Mouse (Mus musculus) Patski (cell line): Measurements from ENCODE around the gene E2f6. TPM values are rescaled to one million over a fixed set of nuclear protein-coding genes. Genes with fewer than 3 reads are reported as not detected.

ENCODE experiments used
- ATAC-seq: fragments of 100-300 bp; one replicate; pipeline ENCODE4 v1.8.0; 2021
- CTCF ChIA-PET: fragments of 350-600 bp; sonication (Branson Sonifier 250); formaldehyde crosslinking; loops from one replicate; lab custom pipeline; 2022; ENCODE audit warnings: inconsistent platforms; lab: Charles Lee
- POLR2A ChIA-PET: fragments of 350-600 bp; sonication (Branson Sonifier 250); formaldehyde crosslinking; loops from one replicate; lab custom pipeline; 2022; ENCODE audit warnings: antibody characterized with exemption, inconsistent platforms; lab: Charles Lee
- DNase-seq: peaks from one replicate; pipeline ENCODE4 v3.0.0-alpha.2; 2011; ENCODE audit warnings: low read depth, low spot score
- H3K27me3 ChIP-seq: fragments of 371-371 bp; one replicate; pipeline ENCODE4 v1.5.1; 2021
- CTCF ChIP-seq: fragments of 100-300 bp; IDR thresholded peaks from one replicate; pipeline ENCODE4 v1.5.1; 2021
- in situ Hi-C: fragments of 300-500 bp; cut with MboI; formaldehyde crosslinking; loops from 3 replicates; pipeline ENCODE4 v1.11.1; 2018; ENCODE audit warnings: low pct_unique_long_range_greater_than_20kb, mixed read lengths
- polyA plus RNA-seq: library from polyadenylated mRNA; unstranded; gene quantifications from one replicate; pipeline ENCODE4 v1.2.3, GENCODE M21; 2021

Gene E2f6
- polyA plus RNA-seq, 1 experiment from 2014 or later, result 35.3 TPM

DNA sequence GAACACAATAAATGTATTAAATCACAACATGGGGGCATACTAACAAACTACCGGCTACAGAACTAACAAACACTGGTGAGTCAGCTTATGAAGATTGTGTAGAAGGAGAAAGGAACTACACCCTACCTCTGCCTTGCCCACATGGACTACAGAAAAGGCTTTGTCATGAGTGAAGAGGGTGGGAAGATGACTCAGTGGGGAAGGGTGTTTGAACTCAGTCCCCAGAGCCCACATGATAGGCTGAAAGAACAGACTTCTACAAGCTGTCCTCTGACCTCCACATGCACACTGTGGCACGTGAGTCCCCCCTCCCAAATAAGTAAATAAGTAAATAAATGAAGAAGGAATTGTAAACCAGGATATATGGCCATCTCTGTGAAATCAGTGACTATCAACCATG is 31.6 kb upstream of the E2f6 start:
- in situ Hi-C loops, result no loop called here
- ChIA-PET CTCF (no interaction called here), POLR2A (no interaction called here)
- TF ChIP-seq CTCF, result no peak
- ATAC-seq, result no peak
- no peaks in the 10 kb centered on the region for H3K27me3 ChIP-seq
- no peak for DNase-seq

DNA sequence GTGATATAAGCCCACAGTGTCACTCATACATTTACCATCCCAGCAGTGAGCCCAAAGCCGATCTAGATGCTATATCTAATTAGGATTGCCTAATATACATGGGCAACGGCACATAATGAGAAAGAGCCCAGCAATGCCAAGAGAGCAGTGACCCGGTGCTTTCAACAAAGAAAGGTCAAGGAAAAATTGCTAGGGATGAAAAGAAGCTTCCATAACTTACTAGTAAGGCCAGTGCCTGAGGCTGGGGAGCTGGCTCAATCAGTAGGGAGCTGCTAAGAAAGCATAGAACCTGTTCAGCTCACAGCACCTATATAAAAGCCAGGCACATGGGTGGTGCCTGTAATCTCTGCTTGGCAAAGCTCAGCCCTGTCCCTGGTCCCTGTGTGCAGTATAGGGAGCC is 30.4 kb upstream of the E2f6 start:
- no peak for TF ChIP-seq CTCF
- in situ Hi-C loops, result no loop called here

DNA sequence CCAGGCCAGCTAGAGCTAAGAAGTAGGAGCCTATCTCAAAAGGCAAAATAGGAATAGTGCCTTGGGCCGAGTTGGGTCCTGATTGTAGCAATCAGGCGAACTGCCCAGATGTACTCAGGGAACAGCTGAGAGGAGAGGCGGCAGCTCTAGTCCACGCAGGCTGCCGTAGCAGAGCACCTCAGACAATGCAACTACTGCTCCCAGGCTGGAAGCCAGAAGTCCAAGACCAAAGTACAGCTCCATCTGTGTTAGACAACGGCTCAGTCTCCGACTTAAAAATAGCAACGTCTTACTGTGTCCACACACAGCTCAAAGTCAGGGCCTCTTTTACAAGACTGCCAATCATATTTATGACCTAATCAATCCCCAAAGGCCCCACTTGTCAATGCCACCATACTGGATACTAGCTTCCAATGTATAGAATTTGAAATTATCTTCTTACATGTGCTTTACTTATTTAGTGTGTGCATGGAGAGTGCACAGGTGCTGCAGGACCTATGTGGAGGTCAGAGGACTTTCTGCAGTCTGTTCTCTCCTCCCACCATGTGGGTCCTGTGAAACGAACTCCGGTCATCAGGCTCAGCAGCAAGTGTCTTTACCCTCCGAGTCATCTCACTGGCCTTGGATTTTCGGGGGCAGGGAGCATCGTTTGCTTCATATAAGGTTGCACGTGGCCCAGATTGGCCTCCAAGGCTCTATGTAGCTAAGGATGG is 29.6 kb upstream of the E2f6 start:
- H3K27me3 ChIP-seq, result no peaks in the 10 kb centered on the region
- ATAC-seq (no peak), DNase-seq (no peak)
- CTCF ChIA-PET, result interaction anchor here (1.9 kb wide), 1 partner anchor 62 kb away, joined by 4 read pairs; no protein-coding TSS in a partner anchor
- no peak for TF ChIP-seq CTCF
- in situ Hi-C loops, result no loop called here
- POLR2A ChIA-PET, result no interaction called here

More for the DNA sequence above, 30.4 kb upstream of the E2f6 start:
- no peaks in the 10 kb centered on the region for H3K27me3 ChIP-seq
- DNase-seq (no peak), ATAC-seq (no peak)
- ChIA-PET POLR2A (no interaction called here), CTCF (interaction anchor here (0.9 kb wide), 1 partner anchor 15 kb away, joined by 3 read pairs; no protein-coding TSS in a partner anchor)

DNA sequence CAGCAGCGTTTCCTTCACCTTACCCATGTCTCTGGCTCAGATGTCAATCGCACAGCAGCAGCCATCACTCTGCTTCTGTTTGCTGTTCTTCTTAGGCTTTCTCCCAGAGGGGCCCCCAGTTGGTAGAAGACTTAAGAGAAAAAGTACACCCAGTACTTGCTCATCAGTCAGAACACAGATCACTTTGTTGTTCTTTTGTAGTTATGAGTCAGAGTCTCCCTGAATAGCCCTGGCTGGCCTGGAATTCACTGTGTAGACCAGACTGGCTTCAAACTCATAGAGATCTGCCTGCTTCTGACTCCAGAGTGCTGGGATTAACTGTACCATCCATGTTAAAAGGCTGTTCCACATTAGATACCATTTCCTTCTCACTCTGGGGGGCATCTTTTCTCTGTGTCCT is 22.2 kb upstream of the E2f6 start:
- ATAC-seq, result no peak
- ChIA-PET CTCF (no interaction called here), POLR2A (no interaction called here)
- no peak for DNase-seq
- no peak for TF ChIP-seq CTCF
- H3K27me3 ChIP-seq, result no peaks in the 10 kb centered on the region
- in situ Hi-C loops, result no loop called here

DNA sequence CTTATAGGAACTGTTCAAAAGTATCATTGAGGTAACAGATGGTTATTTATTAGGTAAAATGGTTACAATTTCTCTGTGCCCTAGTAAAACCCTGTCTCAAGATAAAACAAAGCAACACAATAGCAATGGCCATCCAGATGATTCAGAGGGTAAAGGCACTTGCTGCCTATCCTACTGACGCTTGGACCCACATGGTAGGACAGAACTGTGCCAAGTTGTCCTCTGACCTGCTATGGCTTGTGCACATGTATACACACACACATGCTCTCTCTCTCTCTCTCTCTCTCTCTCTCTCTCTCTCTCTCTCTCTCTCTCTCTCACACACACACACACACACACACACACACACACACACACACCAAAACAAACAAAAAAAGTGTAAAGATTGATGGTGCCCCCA is 21.6 kb upstream of the E2f6 start:
- ATAC-seq (no peak), DNase-seq (no peak)
- ChIA-PET CTCF (no interaction called here), POLR2A (no interaction called here)
- in situ Hi-C loops, result no loop called here
- no peak for TF ChIP-seq CTCF
- no peaks in the 10 kb centered on the region for H3K27me3 ChIP-seq

DNA sequence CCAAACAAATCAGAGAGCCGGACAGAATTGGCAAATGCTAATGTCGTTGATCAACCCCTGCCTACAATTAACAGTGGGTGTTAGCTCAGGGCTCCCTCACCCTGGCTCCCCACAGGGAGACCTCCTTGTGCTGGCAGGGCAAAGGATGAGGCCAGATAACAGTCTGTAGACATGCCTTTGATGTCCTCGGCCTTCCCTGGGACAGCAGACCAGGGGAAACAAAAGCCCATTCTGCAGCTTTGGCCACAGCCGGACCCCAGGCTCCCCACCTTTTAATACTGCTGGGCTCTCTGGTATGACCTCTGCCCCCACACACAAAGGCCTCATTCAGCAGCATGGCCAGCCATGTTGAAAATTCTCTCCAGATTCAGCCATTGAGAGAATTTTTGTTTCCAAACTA is 21.0 kb upstream of the E2f6 start:
- ATAC-seq (no peak), DNase-seq (no peak)
- in situ Hi-C loops, result no loop called here
- ChIA-PET CTCF (no interaction called here), POLR2A (no interaction called here)
- no peaks in the 10 kb centered on the region for H3K27me3 ChIP-seq
- TF ChIP-seq CTCF, result no peak

DNA sequence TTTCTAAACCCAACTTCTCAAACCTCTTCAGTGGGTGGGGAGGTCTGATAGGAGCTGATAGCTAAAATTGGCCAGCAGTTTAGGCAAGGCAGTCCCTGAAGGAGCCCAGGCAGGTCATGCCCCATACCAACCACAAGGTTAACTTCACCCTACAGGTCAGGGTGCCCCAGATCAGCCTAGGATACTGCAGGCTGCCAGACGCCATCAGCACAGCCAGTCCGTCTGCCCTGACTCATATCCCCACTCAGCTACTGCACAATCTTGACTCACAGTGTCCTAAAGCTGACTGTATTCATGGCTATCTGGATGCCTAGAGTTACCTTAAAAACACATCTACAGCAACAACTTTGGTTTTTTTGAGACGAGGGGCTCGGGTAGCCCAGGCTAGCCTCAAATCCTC is 20.3 kb upstream of the E2f6 start:
- ChIA-PET CTCF (no interaction called here), POLR2A (no interaction called here)
- in situ Hi-C loops, result no loop called here
- H3K27me3 ChIP-seq, result no peaks in the 10 kb centered on the region
- no peak for ATAC-seq
- DNase-seq, result no peak
- no peak for TF ChIP-seq CTCF

DNA sequence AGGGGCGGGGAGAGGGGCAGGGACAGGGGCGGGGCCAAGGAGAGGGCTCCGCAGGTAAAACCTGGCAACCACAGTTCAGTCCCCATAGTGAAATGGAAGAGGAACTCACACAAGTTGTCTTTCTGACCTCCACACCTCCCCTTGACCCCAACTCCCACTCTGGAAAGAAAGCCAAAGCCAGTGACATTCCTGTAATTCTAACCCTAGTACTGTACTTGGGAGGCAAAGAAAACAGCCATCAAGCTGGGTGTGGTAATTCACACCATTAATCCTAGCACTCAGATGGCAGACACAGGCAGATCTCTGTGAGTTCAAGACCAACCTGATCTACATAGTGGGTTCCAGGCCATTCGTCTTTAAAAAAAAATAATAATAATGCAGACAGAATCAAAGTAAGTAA is 17.4 kb upstream of the E2f6 start:
- in situ Hi-C loops, result no loop called here
- ChIA-PET CTCF (no interaction called here), POLR2A (no interaction called here)
- no peak for DNase-seq
- TF ChIP-seq CTCF, result no peak
- ATAC-seq, result no peak
- H3K27me3 ChIP-seq, result no peaks in the 10 kb centered on the region

DNA sequence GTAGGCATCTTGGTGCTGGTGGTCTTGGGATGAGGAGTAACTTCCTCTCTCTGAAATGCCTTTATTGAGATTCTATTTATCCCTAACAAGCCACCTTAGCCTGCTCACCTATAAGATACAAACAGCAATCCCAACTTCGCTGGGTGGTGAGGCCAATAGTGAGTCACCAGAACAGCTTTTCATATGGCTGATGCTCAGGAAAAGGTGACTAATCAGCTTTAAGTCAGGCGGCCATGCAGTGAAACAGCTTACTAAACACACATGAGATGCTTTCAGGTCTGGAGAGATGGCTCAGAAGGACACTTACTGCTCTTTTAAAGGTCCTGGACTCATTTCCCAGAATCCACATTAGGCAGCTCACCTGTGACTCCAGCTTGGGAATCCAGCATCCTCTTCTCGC is 15.0 kb upstream of the E2f6 start:
- ChIA-PET POLR2A (no interaction called here), CTCF (interaction anchor here (0.8 kb wide), 1 partner anchor 15 kb away, joined by 3 read pairs; no protein-coding TSS in a partner anchor)
- no peak for ATAC-seq
- no peak for TF ChIP-seq CTCF
- in situ Hi-C loops, result no loop called here
- no peak for DNase-seq
- H3K27me3 ChIP-seq, result peaks cover 5% of the 10 kb centered on the region

DNA sequence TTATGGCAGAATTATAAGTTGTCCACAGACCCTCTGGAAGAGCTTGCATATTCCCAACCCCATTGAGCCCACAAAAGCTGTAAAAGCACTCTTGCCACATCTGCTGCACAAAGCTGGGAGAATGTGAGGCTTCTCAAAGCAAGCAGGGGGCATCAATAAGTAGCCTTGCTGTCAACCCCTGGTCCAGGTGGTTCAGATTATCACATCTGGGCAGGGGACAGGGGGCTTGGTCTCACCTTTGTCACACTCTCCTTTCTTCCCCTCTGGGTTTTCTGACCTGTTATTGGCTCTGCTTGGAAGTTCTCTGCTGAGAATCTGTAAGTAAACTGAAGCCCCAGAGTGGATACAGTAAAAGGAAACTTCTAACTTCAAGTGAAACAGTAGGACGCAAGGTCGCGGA is 11.9 kb upstream of the E2f6 start:
- CTCF ChIA-PET, result no interaction called here
- in situ Hi-C loops, result no loop called here
- peaks cover 5% of the 10 kb centered on the region for H3K27me3 ChIP-seq
- ATAC-seq, result no peak
- no peak for DNase-seq
- POLR2A ChIA-PET, result no interaction called here
- TF ChIP-seq CTCF, result no peak

DNA sequence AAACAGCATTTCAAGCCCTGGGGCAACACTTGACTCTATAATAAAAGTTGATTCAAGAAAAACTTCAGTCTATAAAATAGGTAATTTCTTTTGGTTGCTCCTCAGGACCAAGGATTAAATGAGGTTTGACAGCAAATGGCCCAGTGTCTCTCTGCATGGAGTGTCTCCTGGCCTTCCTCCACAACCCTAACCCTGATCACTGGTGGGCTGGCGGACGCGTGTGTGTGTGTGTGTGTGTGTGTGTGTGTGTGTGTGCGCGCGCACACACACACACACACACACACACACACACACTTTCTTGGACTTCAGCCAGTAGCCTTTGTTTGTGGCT is 10.9 kb upstream of the E2f6 start:
- no peak for ATAC-seq
- TF ChIP-seq CTCF, result no peak
- in situ Hi-C loops, result loop anchor here (10.0 kb wide), 1 partner anchor 235 kb away; no protein-coding TSS in a partner anchor

More for the DNA sequence above, 10.9 kb upstream of the E2f6 start:
- H3K27me3 ChIP-seq, result peaks cover 5% of the 10 kb centered on the region
- ChIA-PET POLR2A (no interaction called here), CTCF (no interaction called here)
- no peak for DNase-seq
